Mouse (Mus musculus): Measurements from ENCODE around the gene Cdk2ap2. TPM values are rescaled to one million over a fixed set of nuclear protein-coding genes. Genes with fewer than 3 reads are reported as not detected.

Gene Cdk2ap2
- polyA plus RNA-seq, 1 experiment from 2014 or later, result 55.7 TPM

- WGBS, result 81% methylated on average over 9 of the region's 9 CpGs
- no peak overlapping the region for H3K4me2 ChIP-seq (replicated peaks)
- no peak for ATAC-seq (ENCODE audit: insufficient number of reproducible peaks, insufficient read depth, low FRiP score, low TSS enrichment)
Observed at GRCm38 (mm10) chr19:4108535-4108934, 11.6 kb downstream of the Cdk2ap2 start.

DNA sequence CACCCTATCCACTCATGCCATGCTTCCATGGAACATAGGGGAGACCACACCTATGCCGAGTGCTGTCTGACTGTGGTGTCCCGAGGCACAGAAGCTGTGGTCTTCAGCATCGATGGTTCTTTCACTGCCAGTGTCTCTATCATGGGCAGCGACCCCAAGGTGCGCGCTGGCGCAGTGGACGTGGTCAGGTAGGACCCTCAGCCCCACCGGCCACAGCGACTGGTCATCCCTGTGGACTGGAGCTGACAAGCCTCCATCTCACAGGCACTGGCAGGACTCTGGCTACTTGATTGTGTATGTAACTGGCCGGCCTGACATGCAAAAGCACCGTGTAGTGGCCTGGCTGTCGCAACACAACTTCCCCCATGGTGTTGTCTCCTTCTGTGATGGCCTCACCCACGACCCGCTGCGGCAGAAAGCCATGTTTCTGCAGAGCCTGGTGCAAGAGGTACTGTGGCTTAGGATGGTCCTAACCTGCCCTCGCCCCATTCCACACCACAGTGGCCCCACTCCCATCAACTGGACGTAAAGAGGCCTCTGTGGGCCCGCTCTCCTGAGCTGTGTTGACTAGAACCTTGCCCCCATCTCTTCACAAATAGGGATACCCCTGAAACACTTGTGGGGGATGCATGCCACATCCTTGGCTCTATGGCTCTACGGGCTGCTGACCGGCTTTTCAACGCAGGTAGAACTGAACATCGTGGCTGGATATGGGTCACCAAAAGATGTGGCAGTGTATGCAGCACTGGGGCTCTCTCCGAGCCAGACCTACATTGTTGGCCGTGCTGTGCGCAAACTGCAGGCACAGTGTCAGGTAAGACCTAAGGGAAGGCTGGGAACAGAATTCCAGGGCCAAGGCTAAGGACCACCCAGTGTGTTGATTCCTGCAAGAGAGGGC is 15.3 kb downstream of the Cdk2ap2 start:
- Histone ChIP-seq H3K27me3 (no peaks in the 10 kb centered on the region), H3K4me1 (peaks cover 7% of the 10 kb centered on the region; the same call in 1 of the 2 replicates), H3K9me3 (no peaks in the 10 kb centered on the region), H3K4me2 (replicated peaks) (no peak overlapping the region), H3K27ac (no peak overlapping the region), H3K4me3 (no peak overlapping the region), H3K36me3 (peaks cover 58% of the 10 kb centered on the region), H3K9ac (no peak overlapping the region)
- ATAC-seq (ENCODE audit: insufficient number of reproducible peaks, insufficient read depth, low FRiP score, low TSS enrichment), result no peak
- WGBS, result 92% methylated on average over 26 of the region's 26 CpGs

More at GRCm38 (mm10) chr19:4108535-4108934, 11.6 kb downstream of the Cdk2ap2 start:
- peaks cover 21% of the 10 kb centered on the region for H3K36me3 ChIP-seq
- peaks cover 4% of the 10 kb centered on the region; the same call in 1 of the 2 replicates for H3K4me1 ChIP-seq
- H3K9me3 ChIP-seq, result no peaks in the 10 kb centered on the region
- H3K27ac ChIP-seq, result no peak overlapping the region
- no peak overlapping the region for H3K9ac ChIP-seq
- no peak overlapping the region for H3K4me3 ChIP-seq
- 0 out of 2 replicates have a peak, but pooled peaks cover 4% of the 10 kb centered on the region for H3K27me3 ChIP-seq

DNA sequence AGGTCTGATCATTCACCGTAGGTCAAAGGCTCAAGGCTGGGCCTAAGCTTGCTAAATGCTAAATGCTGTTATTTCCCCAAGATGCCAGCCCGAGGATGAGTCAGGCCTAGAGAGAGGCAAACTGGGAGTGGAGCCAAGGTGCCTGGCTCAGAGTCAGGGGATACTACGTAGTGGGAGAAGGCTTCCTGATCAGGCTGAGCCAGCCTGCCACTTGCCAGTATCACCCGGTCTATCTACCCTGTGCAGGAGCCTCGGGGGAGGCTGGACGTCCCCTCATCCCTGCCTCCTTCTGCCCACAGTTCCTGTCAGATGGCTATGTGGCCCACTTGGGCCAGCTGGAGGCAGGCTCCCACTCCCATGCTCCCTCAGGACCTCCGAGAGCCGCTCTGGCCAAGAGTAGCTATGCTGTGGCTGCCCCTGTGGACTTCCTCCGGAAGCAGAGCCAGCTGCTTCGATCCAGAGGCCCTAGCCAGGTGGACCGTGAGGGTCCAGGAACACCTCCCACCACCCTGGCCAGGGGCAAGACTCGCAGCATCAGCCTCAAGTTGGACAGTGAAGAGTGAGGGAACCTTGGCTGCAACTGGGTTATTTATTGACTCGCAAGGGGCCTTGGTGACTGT is 16.3 kb downstream of the Cdk2ap2 start:
- H3K4me3 ChIP-seq, result no peak overlapping the region
- H3K36me3 ChIP-seq, result peaks cover 68% of the 10 kb centered on the region
- WGBS, result 73% methylated on average over 13 of the region's 13 CpGs

GRCm38 (mm10) chr19:4113806-4114230 is 16.8 kb downstream of the Cdk2ap2 start:
- H3K4me1 ChIP-seq, result peaks cover 7% of the 10 kb centered on the region; the same call in 1 of the 2 replicates
- H3K27ac ChIP-seq, result no peak overlapping the region
- no peak overlapping the region for H3K4me2 ChIP-seq (replicated peaks)
- H3K27me3 ChIP-seq, result no peaks in the 10 kb centered on the region
- WGBS, result 48% methylated on average over 5 of the region's 5 CpGs
- no peak overlapping the region for H3K9ac ChIP-seq
- H3K4me3 ChIP-seq, result no peak overlapping the region
- H3K36me3 ChIP-seq, result peaks cover 69% of the 10 kb centered on the region
- H3K9me3 ChIP-seq, result no peaks in the 10 kb centered on the region
- ATAC-seq (ENCODE audit: insufficient number of reproducible peaks, insufficient read depth, low FRiP score, low TSS enrichment), result no peak

More for the DNA sequence above, 16.3 kb downstream of the Cdk2ap2 start:
- Histone ChIP-seq H3K9me3 (no peaks in the 10 kb centered on the region), H3K27ac (no peak overlapping the region), H3K9ac (no peak overlapping the region; the same call in 1 of the 2 replicates), H3K4me1 (peaks cover 7% of the 10 kb centered on the region; the same call in 1 of the 2 replicates), H3K27me3 (no peaks in the 10 kb centered on the region), H3K4me2 (replicated peaks) (no peak overlapping the region)
- no peak for ATAC-seq (ENCODE audit: insufficient number of reproducible peaks, insufficient read depth, low FRiP score, low TSS enrichment)

GRCm38 (mm10) chr19:4114551-4114950 is 17.6 kb downstream of the Cdk2ap2 start:
- Histone ChIP-seq H3K27ac (no peak overlapping the region), H3K4me3 (no peak overlapping the region), H3K4me1 (peaks cover 7% of the 10 kb centered on the region; the same call in 1 of the 2 replicates), H3K9me3 (no peaks in the 10 kb centered on the region), H3K9ac (no peak overlapping the region), H3K36me3 (peaks cover 69% of the 10 kb centered on the region), H3K4me2 (replicated peaks) (no peak overlapping the region), H3K27me3 (no peaks in the 10 kb centered on the region)
- no peak for ATAC-seq (ENCODE audit: insufficient number of reproducible peaks, insufficient read depth, low FRiP score, low TSS enrichment)
- 88% methylated on average over 10 of the region's 10 CpGs for WGBS

DNA sequence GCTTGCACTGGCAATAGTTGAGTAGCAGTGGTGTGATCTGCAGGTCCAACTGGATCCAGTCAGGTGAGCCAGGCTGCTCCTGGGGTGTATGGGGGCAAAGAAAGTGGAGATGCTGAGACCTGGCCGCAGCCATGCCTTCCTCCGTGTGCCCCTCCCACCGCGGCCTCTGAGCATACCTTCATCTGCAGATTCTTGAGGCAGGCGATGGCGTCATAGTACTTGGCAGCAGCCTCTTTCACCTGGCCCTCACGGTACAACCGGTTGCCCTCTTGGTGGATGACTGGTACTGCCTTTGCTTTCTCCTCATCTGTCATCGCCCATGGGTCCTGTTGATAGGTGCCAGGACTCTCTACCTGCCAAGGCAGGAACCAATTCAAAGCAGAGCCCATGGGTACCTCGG is 18.2 kb downstream of the Cdk2ap2 start:
- H3K9ac ChIP-seq, result no peak overlapping the region
- peaks cover 8% of the 10 kb centered on the region; the same call in 1 of the 2 replicates for H3K4me1 ChIP-seq
- no peak overlapping the region for H3K4me2 ChIP-seq (replicated peaks)
- H3K27me3 ChIP-seq, result no peaks in the 10 kb centered on the region
- ATAC-seq (ENCODE audit: insufficient number of reproducible peaks, insufficient read depth, low FRiP score, low TSS enrichment), result no peak
- no peak overlapping the region for H3K27ac ChIP-seq
- 95% methylated on average over 10 of the region's 10 CpGs for WGBS
- peaks cover 69% of the 10 kb centered on the region for H3K36me3 ChIP-seq
- H3K4me3 ChIP-seq, result no peak overlapping the region
- H3K9me3 ChIP-seq, result no peaks in the 10 kb centered on the region

DNA sequence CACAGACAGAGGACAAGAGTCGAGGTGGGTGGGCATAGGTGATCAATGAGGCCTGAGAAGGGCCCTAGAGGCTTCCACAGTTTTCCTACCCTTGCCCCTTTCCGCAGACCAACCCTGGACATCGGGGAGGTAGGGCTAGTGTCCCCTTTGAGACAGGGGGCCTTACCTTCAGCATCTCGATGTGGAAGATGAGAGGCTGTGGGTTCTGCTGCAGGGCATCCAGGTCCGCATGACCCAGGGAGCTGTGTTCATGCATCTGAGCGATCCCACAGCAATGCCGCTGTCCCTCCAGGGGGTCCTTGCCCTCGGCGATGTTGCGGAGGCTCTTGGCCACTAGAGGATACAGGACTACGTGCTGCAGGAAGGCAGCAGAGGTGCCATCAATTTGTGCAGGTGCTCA is 18.8 kb downstream of the Cdk2ap2 start:
- peaks cover 69% of the 10 kb centered on the region for H3K36me3 ChIP-seq

GRCm38 (mm10) chr19:4117006-4117405 is 20.0 kb downstream of the Cdk2ap2 start:
- H3K27me3 ChIP-seq, result no peaks in the 10 kb centered on the region
- no peak overlapping the region for H3K27ac ChIP-seq
- H3K4me3 ChIP-seq, result no peak overlapping the region
- peaks cover 16% of the 10 kb centered on the region; the same call in 1 of the 2 replicates for H3K4me1 ChIP-seq
- H3K9me3 ChIP-seq, result no peaks in the 10 kb centered on the region
- ATAC-seq (ENCODE audit: insufficient number of reproducible peaks, insufficient read depth, low FRiP score, low TSS enrichment), result no peak
- H3K9ac ChIP-seq, result no peak overlapping the region
- H3K4me2 ChIP-seq (replicated peaks), result no peak overlapping the region
- WGBS, result 98% methylated on average over 7 of the region's 7 CpGs
- H3K36me3 ChIP-seq, result peaks cover 62% of the 10 kb centered on the region

More for the DNA sequence above, 18.8 kb downstream of the Cdk2ap2 start:
- Histone ChIP-seq H3K27ac (no peak overlapping the region), H3K9ac (no peak overlapping the region), H3K4me2 (replicated peaks) (no peak overlapping the region), H3K4me3 (no peak overlapping the region), H3K4me1 (peaks cover 15% of the 10 kb centered on the region; the same call in 1 of the 2 replicates), H3K9me3 (no peaks in the 10 kb centered on the region), H3K27me3 (no peaks in the 10 kb centered on the region)
- no peak for ATAC-seq (ENCODE audit: insufficient number of reproducible peaks, insufficient read depth, low FRiP score, low TSS enrichment)
- 86% methylated on average over 11 of the region's 11 CpGs for WGBS

- no peak overlapping the region for H3K9ac ChIP-seq
- peaks cover 14% of the 10 kb centered on the region; the same call in 1 of the 2 replicates for H3K4me1 ChIP-seq
- H3K4me2 ChIP-seq (replicated peaks), result no peak overlapping the region
- H3K9me3 ChIP-seq, result no peaks in the 10 kb centered on the region
- no peak overlapping the region for H3K27ac ChIP-seq
- no peaks in the 10 kb centered on the region for H3K27me3 ChIP-seq
- 86% methylated on average over 2 of the region's 2 CpGs for WGBS
- H3K4me3 ChIP-seq, result no peak overlapping the region
- no peak for ATAC-seq (ENCODE audit: insufficient number of reproducible peaks, insufficient read depth, low FRiP score, low TSS enrichment)
- H3K36me3 ChIP-seq, result peaks cover 50% of the 10 kb centered on the region
Observed at GRCm38 (mm10) chr19:4118350-4118749, 21.4 kb downstream of the Cdk2ap2 start.

DNA sequence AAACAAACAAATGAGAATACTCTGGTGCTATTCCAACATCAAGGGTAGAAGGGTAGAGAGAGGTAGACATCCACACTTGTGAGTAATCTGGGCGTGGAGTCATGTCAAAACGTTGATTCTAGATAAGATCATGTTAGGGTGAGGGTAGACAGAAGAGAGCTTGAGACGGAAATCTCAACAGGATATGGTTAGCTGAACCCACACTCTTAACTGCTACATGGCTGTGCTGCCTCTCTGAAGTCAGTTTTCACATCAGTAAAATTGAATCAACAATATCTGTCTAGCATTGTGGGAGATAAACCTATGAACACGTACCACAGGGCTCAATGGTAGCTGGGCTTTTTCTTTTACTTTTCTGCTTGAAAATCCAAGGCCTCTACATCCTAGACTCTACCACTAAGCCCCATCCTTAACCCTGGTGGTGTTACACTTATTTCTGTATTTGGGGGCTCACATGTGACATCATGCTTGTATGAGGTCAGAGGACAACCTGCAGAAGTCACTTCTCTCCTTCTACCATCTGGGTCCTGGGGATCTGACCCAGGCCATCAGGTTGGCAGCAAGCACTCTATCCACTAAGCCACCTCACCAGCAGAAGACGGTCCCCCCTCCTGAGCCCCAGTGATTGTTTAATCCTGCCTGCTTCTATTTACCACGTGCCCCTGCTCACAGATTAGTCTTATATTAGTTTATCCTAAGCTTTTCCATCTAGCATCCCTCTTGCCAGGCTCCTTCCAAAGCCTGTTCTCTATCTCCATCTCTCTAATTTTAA is 22.9 kb downstream of the Cdk2ap2 start:
- Histone ChIP-seq H3K4me1 (0 out of 2 replicates have a peak, but pooled peaks cover 9% of the 10 kb centered on the region), H3K27ac (no peak overlapping the region), H3K4me2 (replicated peaks) (peak overlapping the region; percentile 54), H3K9ac (no peak overlapping the region), H3K9me3 (no peaks in the 10 kb centered on the region), H3K4me3 (peak overlapping the region; percentile 51; the same call in 1 of the 2 replicates), H3K27me3 (no peaks in the 10 kb centered on the region), H3K36me3 (peaks cover 34% of the 10 kb centered on the region)
- no peak for ATAC-seq (ENCODE audit: insufficient number of reproducible peaks, insufficient read depth, low FRiP score, low TSS enrichment)
- WGBS, result 88% methylated on average over 6 of the region's 6 CpGs

DNA sequence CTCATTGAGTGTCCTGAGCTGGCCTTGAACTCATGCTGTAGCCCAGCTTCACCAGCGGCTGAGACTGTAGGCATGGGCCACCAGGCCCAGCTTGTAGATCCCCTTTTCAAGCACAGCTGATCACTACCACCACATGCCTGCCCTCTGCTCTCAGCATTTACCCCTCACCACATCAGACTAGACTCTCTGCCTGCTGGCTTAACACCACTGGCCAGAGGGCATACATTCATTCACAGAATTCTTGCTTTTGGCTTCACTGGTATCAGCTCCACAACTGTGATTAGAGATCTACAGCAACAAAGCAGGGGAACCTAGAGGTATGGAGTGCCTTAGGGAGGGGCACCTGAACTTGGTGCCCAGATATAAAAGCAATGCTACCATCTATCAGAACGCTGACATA is 23.5 kb downstream of the Cdk2ap2 start:
- H3K36me3 ChIP-seq, result peaks cover 28% of the 10 kb centered on the region
- H3K9me3 ChIP-seq, result no peaks in the 10 kb centered on the region
- 0 out of 2 replicates have a peak, but pooled peaks cover 9% of the 10 kb centered on the region for H3K4me1 ChIP-seq
- H3K27me3 ChIP-seq, result no peaks in the 10 kb centered on the region
- WGBS, result 95% methylated on average over 2 of the region's 2 CpGs
- ATAC-seq (ENCODE audit: insufficient number of reproducible peaks, insufficient read depth, low FRiP score, low TSS enrichment), result no peak
- no peak overlapping the region for H3K27ac ChIP-seq
- no peak overlapping the region for H3K9ac ChIP-seq
- H3K4me2 ChIP-seq (replicated peaks), result peak overlapping the region; percentile 54
- H3K4me3 ChIP-seq, result peak overlapping the region; percentile 51
